ENCODE assay signal across 8 mouse cellular contexts in genomic region chr14:52195691-52196090, GRCm38 (mm10). TPM values are rescaled to one million over a fixed set of nuclear protein-coding genes. Genes with fewer than 3 reads are reported as not detected.
A peak's percentile ranks its signal among the peaks of the same experiment; 100 is the strongest.
DNase-seq lines count a peak whose midpoint lies in the region; ATAC-seq and TF ChIP-seq lines count a peak whose summit lies in the region.

No protein-coding gene starts in this region.

- H3K4me2 ChIP-seq in heart, postnatal 0 days (ENCODE audit: low read depth, low read length), result peak overlapping the region; percentile 94

- peak; percentile 54 for TF ChIP-seq CTCF in heart, postnatal 0 days (IDR thresholded peaks at IDR 0.05; ENCODE audit: low read depth)

- no peaks in the 10 kb centered on the region for H3K27me3 ChIP-seq in heart, postnatal 0 days (ENCODE audit: control insufficient read depth, insufficient read depth, low read length)
- no peaks in the 10 kb centered on the region for H3K27me3 ChIP-seq in splenic B cell, adult 2 months (ENCODE audit: control insufficient read depth, insufficient read depth, low read length, poor library complexity, severe bottlenecking)

- TF ChIP-seq EP300 in heart, postnatal 0 days (IDR thresholded peaks at IDR 0.05; ENCODE audit: low read depth), result no peak

- peaks cover 11% of the 10 kb centered on the region; the same call in 1 of the 2 replicates for H3K4me1 ChIP-seq in heart, postnatal 0 days (ENCODE audit: control insufficient read depth, insufficient read depth)

- no peaks in the 10 kb centered on the region for H3K9me3 ChIP-seq in heart, postnatal 0 days (replicated peaks; ENCODE audit: control insufficient read depth, low read length)

- 16% methylated on average over 3 of the region's 3 CpGs for WGBS in heart, postnatal 0 days

- peaks cover 27% of the 10 kb centered on the region for H3K36me3 ChIP-seq in heart, postnatal 0 days (replicated peaks; ENCODE audit: control insufficient read depth, insufficient read depth, low read length)
- peaks cover 4% of the 10 kb centered on the region for H3K36me3 ChIP-seq in splenic B cell, adult 2 months (ENCODE audit: control insufficient read depth, insufficient read depth, low read length, poor library complexity, severe bottlenecking)

- no peak overlapping the region for H3K9ac ChIP-seq in heart, postnatal 0 days (replicated peaks; ENCODE audit: low read depth, low read length)

- ATAC-seq in heart, postnatal 0 days (ENCODE audit: insufficient read depth, low read depth), result no peak
- 0 out of 2 replicates have a peak, but pooled peaks have one; percentile 31 for ATAC-seq in megakaryocyte, adult 5-6 weeks (ENCODE audit: poor library complexity, severe bottlenecking)

- H3K4me3 ChIP-seq in heart, postnatal 0 days (ENCODE audit: low read depth, low read length), result peak overlapping the region; percentile 96

- DNase-seq in frontal cortex, postnatal 10 days (ENCODE audit: low spot score in 2 of 2), result peak; percentile 18 to 21
- no peak for DNase-seq in frontal cortex, postnatal 25 days (ENCODE audit: low spot score in 2 of 2)
- DNase-seq in Muller cell, postnatal 12 days (ENCODE audit: inconsistent ontology term), result peak; percentile 22
- DNase-seq in embryo, embryonic 10 days (ENCODE audit: low spot score), result peak; percentile 78
- peak; percentile 11 for DNase-seq in heart, postnatal 0 days (ENCODE audit: low spot score)
- DNase-seq in kidney, postnatal 36 days, result peak; percentile 43 to 74
- peak; percentile 85 for DNase-seq in splenic B cell, adult 2 months (ENCODE audit: low read depth, low spot score)

- no peak overlapping the region for H3K27ac ChIP-seq in heart, postnatal 0 days (ENCODE audit: low read depth)

RNA-seq across cellular contexts. Expression of gene Supt16, which starts 1.5 kb away (rescaled TPM):
- total RNA-seq in heart, postnatal 0 days (2014; rRNA removed; ENCODE audit: low replicate concordance), result 10.2 and 12.6 TPM in 2 replicates
- 12.9 and 14.4 TPM in 2 replicates for polyA plus RNA-seq in heart, postnatal 0 days (2015; fragmentation: Nextera tagmentation; extraction: Ambion mirVana)
- total RNA-seq in megakaryocyte, adult 5-6 weeks (2015), result 53.3 and 54.3 TPM in 2 replicates
- 148 and 153 TPM in 2 replicates for total RNA-seq in megakaryocyte, adult 5-6 weeks (2017)

Comparison
In these comparisons a context has a peak if more than half of its experiments do, and no peak if none do; other contexts are left out.
1. DNase-seq: peak in frontal cortex, postnatal 10 days (2 of 2), Muller cell, postnatal 12 days (single experiment), embryo, embryonic 10 days (single experiment), heart, postnatal 0 days (single experiment), kidney, postnatal 36 days (2 of 2) and splenic B cell, adult 2 months (single experiment); none in frontal cortex, postnatal 25 days (0 of 2).